Mouse (Mus musculus) thymus, postnatal 4 days (tissue): ENCODE measurements around the gene Cntn5.

ENCODE experiments used
- DNase-seq: peaks from one replicate; pipeline ENCODE4 v3.0.0; 2021

Cntn5 gene

GRCm38 (mm10) chr9:10170526-10170925 is 734.0 kb downstream of the Cntn5 start:
- DNase-seq: no peak

GRCm38 (mm10) chr9:10121350-10122057 is 783.1 kb downstream of the Cntn5 start:
- DNase-seq: no peak

- DNase-seq: no peak
These were observed 788.0 kb downstream of the Cntn5 start for GRCm38 (mm10) chr9:10116581-10116980.

- no peak for DNase-seq
These were observed 795.4 kb downstream of the Cntn5 start for GRCm38 (mm10) chr9:10109156-10109555.

GRCm38 (mm10) chr9:10107861-10108260 is 796.7 kb downstream of the Cntn5 start:
- no peak for DNase-seq

GRCm38 (mm10) chr9:10101812-10102440 is 802.6 kb downstream of the Cntn5 start:
- no peak for DNase-seq

GRCm38 (mm10) chr9:10076282-10076681 is 828.3 kb downstream of the Cntn5 start:
- no peak for DNase-seq

- no peak for DNase-seq
These were observed 831.2 kb downstream of the Cntn5 start for GRCm38 (mm10) chr9:10073401-10073800.

- DNase-seq: no peak
These were observed 831.7 kb downstream of the Cntn5 start for GRCm38 (mm10) chr9:10072860-10073259.

- no peak for DNase-seq
These were observed 833.3 kb downstream of the Cntn5 start for GRCm38 (mm10) chr9:10071271-10071670.

- no peak for DNase-seq
These were observed 859.4 kb downstream of the Cntn5 start for GRCm38 (mm10) chr9:10044969-10045789.

GRCm38 (mm10) chr9:10043001-10043400 is 861.6 kb downstream of the Cntn5 start:
- DNase-seq: no peak

GRCm38 (mm10) chr9:10015129-10015528 is 889.4 kb downstream of the Cntn5 start:
- DNase-seq: no peak

GRCm38 (mm10) chr9:9984028-9984427 is 920.5 kb downstream of the Cntn5 start:
- DNase-seq: no peak

- no peak for DNase-seq
These were observed 921.4 kb downstream of the Cntn5 start for GRCm38 (mm10) chr9:9983220-9983619.

GRCm38 (mm10) chr9:9965370-9965769 is 939.2 kb downstream of the Cntn5 start:
- DNase-seq: no peak

GRCm38 (mm10) chr9:9960610-9961172 is 943.9 kb downstream of the Cntn5 start:
- no peak for DNase-seq

- no peak for DNase-seq
These were observed 955.2 kb downstream of the Cntn5 start for GRCm38 (mm10) chr9:9949346-9949745.

- no peak for DNase-seq
These were observed 959.7 kb downstream of the Cntn5 start for GRCm38 (mm10) chr9:9944872-9945271.

GRCm38 (mm10) chr9:9937444-9938436 is 966.8 kb downstream of the Cntn5 start:
- DNase-seq: no peak

- no peak for DNase-seq
These were observed 984.0 kb downstream of the Cntn5 start for GRCm38 (mm10) chr9:9920580-9920979.

- no peak for DNase-seq
These were observed 1005.5 kb downstream of the Cntn5 start for GRCm38 (mm10) chr9:9899070-9899469.
